Mouse (Mus musculus) heart, embryonic 10.5 days (tissue): ENCODE measurements at regions not wholly inside any gene's neighbourhood (a gene's known extent, or its start where the extent isn't known, plus 50 kb on each side); places are given as distances from the start of the nearest gene placed in this dataset.

ENCODE experiments used
- DNase-seq: peaks from one replicate; pipeline ENCODE4 v3.0.0-alpha.2; 2017; ENCODE audit warnings: low spot score
- H3K27ac ChIP-seq: fragments of 300-500 bp; sonication (generic); 2 replicates; pipeline ENCODE4 v1.5.1; 2016; ENCODE audit warnings: mild to moderate bottlenecking
- H3K27me3 ChIP-seq: fragments of 300-500 bp; sonication (generic); 2 replicates; pipeline ENCODE4 v1.6.1; 2016; ENCODE audit warnings: mild to moderate bottlenecking; ENCODE audit not compliant: poor library complexity, insufficient read depth, severe bottlenecking
- H3K36me3 ChIP-seq: fragments of 300-500 bp; sonication (generic); 2 replicates; pipeline ENCODE4 v1.6.1; 2016; ENCODE audit warnings: mild to moderate bottlenecking, moderate library complexity
- H3K4me1 ChIP-seq: fragments of 300-500 bp; sonication (generic); 2 replicates; pipeline ENCODE4 v1.6.1; 2016; ENCODE audit warnings: mild to moderate bottlenecking
- H3K4me3 ChIP-seq: fragments of 300-500 bp; sonication (generic); 2 replicates; pipeline ENCODE4 v1.5.1; 2016; ENCODE audit warnings: mild to moderate bottlenecking, moderate library complexity
- H3K9me3 ChIP-seq: fragments of 300-500 bp; sonication (generic); 2 replicates; pipeline ENCODE4 v1.6.1; 2016; ENCODE audit warnings: mild to moderate bottlenecking, moderate library complexity
- WGBS: fragments of 180-500 bp; shearing (Covaris S2); methylation state at CpG from one replicate; pipeline ENCODE4 v1.1.7; 2016; 5-methylcytosine and 5-hydroxymethylcytosine counted together

GRCm38 (mm10) chr11:24372616-24373015, 294.8 kb downstream of the Bcl11a start:
- H3K27me3 ChIP-seq: 0 out of 2 replicates have a peak, but pooled peaks cover 3% of the 10 kb centered on the region
- H3K9me3 ChIP-seq: no peaks in the 10 kb centered on the region
- WGBS: 47% methylated on average over 5 of the region's 5 CpGs
- peaks cover 14% of the 10 kb centered on the region for H3K4me1 ChIP-seq
- H3K27ac ChIP-seq: no peak overlapping the region
- DNase-seq: no peak
- H3K36me3 ChIP-seq: no peaks in the 10 kb centered on the region
- no peak overlapping the region for H3K4me3 ChIP-seq

DNA sequence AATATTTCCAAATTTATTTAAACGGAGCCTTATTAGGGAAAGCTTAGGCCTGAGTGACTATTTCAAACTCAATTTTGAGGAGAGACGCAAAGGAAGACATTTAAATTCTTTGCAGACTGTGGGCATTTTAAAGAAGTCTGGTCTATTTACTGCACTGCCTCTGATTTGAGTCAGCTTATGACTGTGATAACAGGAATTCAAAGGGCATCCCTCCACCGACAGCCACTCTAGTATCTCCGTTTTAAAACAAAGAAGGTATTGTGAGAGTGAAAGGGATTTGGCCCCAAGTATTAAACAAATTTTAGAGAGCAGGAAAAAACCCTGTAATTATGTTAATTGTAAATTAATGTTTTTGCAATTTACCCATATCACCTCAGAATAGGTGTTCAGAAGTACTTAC, 295.4 kb downstream of the Bcl11a start:
- DNase-seq: no peak
- H3K4me3 ChIP-seq: no peak overlapping the region
- WGBS: 51% methylated on average over 4 of the region's 4 CpGs
- 0 out of 2 replicates have a peak, but pooled peaks cover 3% of the 10 kb centered on the region for H3K27me3 ChIP-seq
- H3K4me1 ChIP-seq: peaks cover 16% of the 10 kb centered on the region
- no peak overlapping the region for H3K27ac ChIP-seq
- H3K36me3 ChIP-seq: no peaks in the 10 kb centered on the region
- no peaks in the 10 kb centered on the region for H3K9me3 ChIP-seq

DNA sequence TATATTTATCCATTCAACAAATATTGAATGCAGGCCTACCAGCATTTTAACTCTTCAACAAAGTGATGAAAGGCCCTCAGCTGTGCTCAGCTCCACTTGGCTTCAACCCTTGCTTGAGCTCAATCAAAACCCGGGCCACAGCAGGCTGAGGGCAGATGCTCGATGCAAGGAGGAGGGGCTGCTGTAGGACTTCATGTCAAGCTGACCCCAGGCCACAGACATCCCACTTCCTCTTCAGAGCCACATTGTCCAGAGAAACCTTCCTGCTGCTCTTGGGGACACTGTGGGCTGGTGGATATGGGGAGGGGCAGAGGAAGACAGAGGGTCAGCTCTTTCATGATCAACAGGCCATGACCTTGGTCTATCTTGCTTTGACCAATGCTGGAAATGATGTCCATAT, 299.7 kb downstream of the Bcl11a start:
- 57% methylated on average over 2 of the region's 2 CpGs for WGBS
- H3K36me3 ChIP-seq: no peaks in the 10 kb centered on the region
- no peak overlapping the region for H3K27ac ChIP-seq
- H3K4me3 ChIP-seq: no peak overlapping the region
- no peaks in the 10 kb centered on the region for H3K9me3 ChIP-seq
- H3K4me1 ChIP-seq: peaks cover 4% of the 10 kb centered on the region
- DNase-seq: no peak
- no peaks in the 10 kb centered on the region for H3K27me3 ChIP-seq

DNA sequence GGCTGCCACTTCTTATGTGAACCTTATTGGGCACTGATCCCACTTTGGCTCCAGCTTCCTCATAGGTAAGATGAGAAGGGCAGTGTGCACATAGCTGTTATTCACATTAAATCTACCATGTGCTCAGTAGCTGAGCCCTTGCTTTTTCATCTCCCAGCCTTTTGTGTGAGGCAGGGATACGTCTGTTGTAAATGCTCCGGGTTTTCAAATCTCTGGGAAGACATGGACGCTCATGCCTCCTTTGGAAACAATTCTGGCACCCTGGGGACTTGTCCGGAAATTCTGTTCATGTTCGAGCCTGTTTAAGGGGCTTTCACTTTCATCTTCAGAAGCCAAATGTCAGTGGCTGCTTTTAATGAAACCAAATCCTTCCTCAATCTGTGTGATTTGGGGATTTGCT, 312.7 kb downstream of the Bcl11a start:
- Histone ChIP-seq H3K27me3 (no peaks in the 10 kb centered on the region), H3K9me3 (no peaks in the 10 kb centered on the region), H3K4me3 (no peak overlapping the region), H3K4me1 (no peaks in the 10 kb centered on the region), H3K36me3 (no peaks in the 10 kb centered on the region), H3K27ac (no peak overlapping the region)
- no peak for DNase-seq
- WGBS: 74% methylated on average over 5 of the region's 5 CpGs

- no peaks in the 10 kb centered on the region for H3K4me1 ChIP-seq
- WGBS: 62% methylated on average over 1 of the region's 1 CpGs
- H3K36me3 ChIP-seq: no peaks in the 10 kb centered on the region
- H3K4me3 ChIP-seq: no peak overlapping the region
- DNase-seq: no peak
- no peaks in the 10 kb centered on the region for H3K27me3 ChIP-seq
- H3K9me3 ChIP-seq: no peaks in the 10 kb centered on the region
- H3K27ac ChIP-seq: no peak overlapping the region
Measured at GRCm38 (mm10) chr11:24391385-24391784, 313.5 kb downstream of the Bcl11a start.

DNA sequence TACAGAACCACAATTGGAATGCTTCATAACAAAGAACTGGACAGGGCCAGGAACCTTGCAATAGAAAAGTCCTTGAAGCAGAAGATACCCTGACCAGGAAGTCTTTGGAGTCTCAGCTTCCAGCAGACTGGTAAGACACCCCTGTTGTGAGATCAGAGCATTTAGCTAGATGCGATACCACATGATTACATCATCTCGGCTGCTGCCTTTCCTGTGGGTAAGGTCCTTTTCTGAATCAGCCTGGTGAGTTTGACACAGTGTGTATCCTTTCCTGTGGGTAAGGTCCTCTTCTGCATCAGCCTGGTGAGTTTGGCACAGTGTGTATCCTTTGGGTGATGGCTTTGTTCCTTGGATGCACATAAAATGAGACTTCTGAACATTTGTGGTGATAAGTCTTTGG, 317.6 kb downstream of the Bcl11a start:
- Histone ChIP-seq H3K27ac (no peak overlapping the region), H3K4me3 (no peak overlapping the region), H3K36me3 (no peaks in the 10 kb centered on the region), H3K27me3 (no peaks in the 10 kb centered on the region), H3K9me3 (no peaks in the 10 kb centered on the region), H3K4me1 (no peaks in the 10 kb centered on the region)
- no peak for DNase-seq
- WGBS: 86% methylated on average over 2 of the region's 2 CpGs

- Histone ChIP-seq H3K27ac (no peak overlapping the region), H3K9me3 (no peaks in the 10 kb centered on the region), H3K36me3 (no peaks in the 10 kb centered on the region), H3K27me3 (no peaks in the 10 kb centered on the region), H3K4me3 (no peak overlapping the region), H3K4me1 (no peaks in the 10 kb centered on the region)
- WGBS: 84% methylated on average over 5 of the region's 5 CpGs
- no peak for DNase-seq
Measured at GRCm38 (mm10) chr11:24396911-24397310, 319.1 kb downstream of the Bcl11a start.

DNA sequence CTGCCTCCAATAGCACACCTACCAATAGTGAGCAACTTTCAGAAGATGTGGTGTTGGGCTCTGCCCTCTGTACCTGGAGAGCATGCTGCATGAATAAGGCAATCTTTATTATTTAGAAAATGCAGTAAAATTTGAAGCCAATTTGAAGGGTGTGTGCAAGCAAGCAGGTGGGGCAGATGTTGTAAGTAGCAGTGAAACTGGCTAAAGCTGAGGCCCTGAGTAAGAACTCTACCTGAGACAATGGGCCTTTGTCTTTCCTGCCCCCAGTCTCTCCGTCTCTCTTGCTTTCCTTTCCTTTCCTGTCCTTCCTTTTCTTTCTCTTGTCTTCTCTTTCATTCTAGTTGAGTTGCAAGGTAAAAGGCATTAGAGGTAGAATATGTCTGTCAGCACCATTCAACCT, 319.9 kb downstream of the Bcl11a start:
- Histone ChIP-seq H3K36me3 (no peaks in the 10 kb centered on the region), H3K27me3 (no peaks in the 10 kb centered on the region), H3K4me1 (no peaks in the 10 kb centered on the region), H3K4me3 (no peak overlapping the region), H3K9me3 (no peaks in the 10 kb centered on the region), H3K27ac (no peak overlapping the region)
- DNase-seq: no peak
- 69% methylated on average over 1 of the region's 1 CpGs for WGBS

GRCm38 (mm10) chr11:24401151-24401550, 323.3 kb downstream of the Bcl11a start:
- Histone ChIP-seq H3K27ac (no peak overlapping the region), H3K4me3 (no peak overlapping the region), H3K4me1 (no peaks in the 10 kb centered on the region), H3K36me3 (no peaks in the 10 kb centered on the region), H3K27me3 (no peaks in the 10 kb centered on the region), H3K9me3 (no peaks in the 10 kb centered on the region)
- WGBS: 76% methylated on average over 3 of the region's 3 CpGs
- no peak for DNase-seq

- no peaks in the 10 kb centered on the region for H3K36me3 ChIP-seq
- no peak overlapping the region for H3K27ac ChIP-seq
- no peaks in the 10 kb centered on the region for H3K9me3 ChIP-seq
- DNase-seq: no peak
- H3K4me3 ChIP-seq: no peak overlapping the region
- WGBS: 55% methylated on average over 3 of the region's 3 CpGs
- no peaks in the 10 kb centered on the region for H3K4me1 ChIP-seq
- no peaks in the 10 kb centered on the region for H3K27me3 ChIP-seq
Measured at GRCm38 (mm10) chr11:24402127-24402526, 324.3 kb downstream of the Bcl11a start.

DNA sequence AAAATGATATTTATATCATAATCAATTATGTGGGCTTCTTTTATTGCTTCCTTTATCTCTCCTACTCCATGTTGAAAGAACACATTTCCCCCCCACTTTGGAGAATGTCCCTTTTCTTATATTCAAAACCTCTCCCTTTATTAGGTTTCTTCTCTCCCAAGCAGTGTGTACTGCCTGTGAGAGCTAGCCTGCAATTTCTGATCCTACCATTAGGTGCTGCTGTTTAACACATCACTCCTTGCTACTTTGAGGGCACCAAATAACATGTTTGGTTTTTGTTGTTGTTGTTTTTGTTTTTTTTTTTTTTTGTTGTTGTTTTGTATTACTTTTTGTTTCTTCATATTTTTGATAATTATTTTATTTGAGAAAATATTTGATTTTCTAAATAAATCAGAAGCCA, 336.9 kb downstream of the Bcl11a start:
- Histone ChIP-seq H3K36me3 (no peaks in the 10 kb centered on the region), H3K27me3 (no peaks in the 10 kb centered on the region), H3K9me3 (peaks cover 4% of the 10 kb centered on the region), H3K4me3 (no peak overlapping the region), H3K27ac (no peak overlapping the region), H3K4me1 (no peaks in the 10 kb centered on the region)
- DNase-seq: no peak

DNA sequence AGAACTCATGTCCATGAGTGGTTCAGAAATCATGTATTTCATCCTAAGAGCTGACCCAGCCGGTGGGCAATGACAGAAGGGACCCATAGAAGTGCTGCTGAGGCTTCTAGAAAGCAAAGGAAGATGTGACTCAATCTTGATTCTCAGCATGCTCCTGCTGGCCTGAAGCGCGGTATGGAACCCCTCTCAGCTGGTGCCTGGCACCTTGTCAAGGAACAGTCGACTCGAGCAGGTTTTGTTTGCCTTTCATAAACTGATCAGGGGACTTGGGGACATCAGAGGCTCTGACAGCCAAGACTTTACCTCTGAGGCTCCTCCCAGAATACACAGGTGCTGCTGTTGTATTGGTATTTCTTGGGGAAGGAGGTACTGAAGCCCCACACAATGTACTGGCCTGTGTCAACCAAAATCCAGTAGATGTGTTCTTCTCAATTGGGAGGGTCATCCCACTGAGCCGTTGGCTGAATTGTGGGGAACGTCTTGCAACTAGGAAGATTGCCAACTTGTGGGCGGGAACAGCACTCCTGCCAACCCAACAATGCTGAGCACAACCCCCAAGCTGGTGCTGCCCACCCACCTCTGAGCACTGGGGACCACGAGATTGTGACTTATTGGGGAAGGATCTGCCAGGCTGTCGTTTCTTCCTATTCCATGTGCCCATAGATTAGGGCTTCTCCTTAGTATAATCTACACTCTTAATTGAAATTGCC, 344.4 kb downstream of the Bcl11a start:
- DNase-seq: no peak
- Histone ChIP-seq H3K4me3 (no peak overlapping the region), H3K4me1 (no peaks in the 10 kb centered on the region), H3K27me3 (no peaks in the 10 kb centered on the region), H3K9me3 (peaks cover 7% of the 10 kb centered on the region), H3K27ac (no peak overlapping the region), H3K36me3 (no peaks in the 10 kb centered on the region)
- WGBS: 85% methylated on average over 10 of the region's 10 CpGs

GRCm38 (mm10) chr11:24423278-24423677, 345.4 kb downstream of the Bcl11a start:
- H3K9me3 ChIP-seq: 0 out of 2 replicates have a peak, but pooled peaks cover 2% of the 10 kb centered on the region
- 75% methylated on average over 6 of the region's 6 CpGs for WGBS
- H3K4me3 ChIP-seq: no peak overlapping the region
- no peaks in the 10 kb centered on the region for H3K4me1 ChIP-seq
- no peaks in the 10 kb centered on the region for H3K36me3 ChIP-seq
- H3K27ac ChIP-seq: no peak overlapping the region
- H3K27me3 ChIP-seq: no peaks in the 10 kb centered on the region
- no peak for DNase-seq
